Mouse (Mus musculus): Measurements from ENCODE around the gene Tdo2. TPM values are rescaled to one million over a fixed set of nuclear protein-coding genes. Genes with fewer than 3 reads are reported as not detected.
A peak's percentile ranks its signal among the peaks of the same experiment; 100 is the strongest.

Tdo2 gene
- polyA plus RNA-seq, 1 experiment from 2014 or later: 0.78 TPM

GRCm38 (mm10) chr3:81943097-81943496, 32.9 kb downstream of the Tdo2 start:
- no peaks in the 10 kb centered on the region for H3K36me3 ChIP-seq
- H3K9ac ChIP-seq: no peak overlapping the region
- no peak overlapping the region for H3K4me3 ChIP-seq
- no peaks in the 10 kb centered on the region for H3K27me3 ChIP-seq (replicated peaks)
- ATAC-seq (ENCODE audit: insufficient number of reproducible peaks, low FRiP score): no peak
- 81% methylated on average over 3 of the region's 3 CpGs for WGBS
- H3K4me2 ChIP-seq: no peak overlapping the region
- no peak overlapping the region for H3K27ac ChIP-seq (ENCODE audit: poor library complexity, severe bottlenecking)
- no peaks in the 10 kb centered on the region for H3K9me3 ChIP-seq (replicated peaks)
- H3K4me1 ChIP-seq (replicated peaks): peaks cover 4% of the 10 kb centered on the region; the same call in 1 of the 2 replicates

GRCm38 (mm10) chr3:81942341-81942740, 33.7 kb downstream of the Tdo2 start:
- Histone ChIP-seq H3K9me3 (replicated peaks) (no peaks in the 10 kb centered on the region), H3K9ac (no peak overlapping the region), H3K4me1 (replicated peaks) (peaks cover 4% of the 10 kb centered on the region; the same call in 1 of the 2 replicates), H3K4me2 (no peak overlapping the region), H3K27ac (ENCODE audit: poor library complexity, severe bottlenecking) (no peak overlapping the region), H3K36me3 (no peaks in the 10 kb centered on the region), H3K4me3 (no peak overlapping the region), H3K27me3 (replicated peaks) (no peaks in the 10 kb centered on the region)
- ATAC-seq (ENCODE audit: insufficient number of reproducible peaks, low FRiP score): no peak
- 83% methylated on average over 3 of the region's 3 CpGs for WGBS

- WGBS: 24% methylated on average over 3 of the region's 3 CpGs
- H3K36me3 ChIP-seq: no peaks in the 10 kb centered on the region
- H3K4me3 ChIP-seq: no peak overlapping the region
- H3K9ac ChIP-seq: no peak overlapping the region
- peaks cover 4% of the 10 kb centered on the region; the same call in 1 of the 2 replicates for H3K4me1 ChIP-seq (replicated peaks)
- no peaks in the 10 kb centered on the region for H3K9me3 ChIP-seq (replicated peaks)
- ATAC-seq (ENCODE audit: insufficient number of reproducible peaks, low FRiP score): no peak
- no peak overlapping the region for H3K4me2 ChIP-seq
- H3K27ac ChIP-seq (ENCODE audit: poor library complexity, severe bottlenecking): no peak overlapping the region
- H3K27me3 ChIP-seq (replicated peaks): no peaks in the 10 kb centered on the region
Measured at GRCm38 (mm10) chr3:81938924-81939323, 37.1 kb downstream of the Tdo2 start.

GRCm38 (mm10) chr3:81933348-81933747, 42.7 kb downstream of the Tdo2 start:
- Histone ChIP-seq H3K27me3 (replicated peaks) (no peaks in the 10 kb centered on the region), H3K9ac (no peak overlapping the region), H3K36me3 (no peaks in the 10 kb centered on the region), H3K9me3 (replicated peaks) (no peaks in the 10 kb centered on the region), H3K4me2 (no peak overlapping the region; the same call in 1 of the 2 replicates), H3K4me1 (replicated peaks) (peaks cover 3% of the 10 kb centered on the region; the same call in 1 of the 2 replicates), H3K4me3 (no peak overlapping the region), H3K27ac (ENCODE audit: poor library complexity, severe bottlenecking) (peak overlapping the region; percentile 10; the same call in 1 of the 2 replicates)
- no peak for ATAC-seq (ENCODE audit: insufficient number of reproducible peaks, low FRiP score)
- WGBS: 71% methylated on average over 4 of the region's 4 CpGs

GRCm38 (mm10) chr3:81932141-81933101, 43.6 kb downstream of the Tdo2 start, which contains the start of gene Ctso:
Gene Ctso (plus strand): TSS chr3:81932601.
- no peaks in the 10 kb centered on the region for H3K36me3 ChIP-seq
- no peaks in the 10 kb centered on the region for H3K27me3 ChIP-seq (replicated peaks)
- peak; percentile 92 for ATAC-seq (ENCODE audit: insufficient number of reproducible peaks, low FRiP score)
- 13% methylated on average over 27 of the region's 27 CpGs for WGBS
- H3K9me3 ChIP-seq (replicated peaks): no peaks in the 10 kb centered on the region
- peak within 1 kb of the TSS; percentile 90 for H3K27ac ChIP-seq (ENCODE audit: poor library complexity, severe bottlenecking)
- H3K4me2 ChIP-seq: peak within 1 kb of the TSS; percentile 55
- H3K4me3 ChIP-seq: peak within 1 kb of the TSS; percentile 87
- peak within 1 kb of the TSS; percentile 87 for H3K9ac ChIP-seq
- H3K4me1 ChIP-seq (replicated peaks): peaks cover 3% of the 10 kb centered on the region; the same call in 1 of the 2 replicates

- Histone ChIP-seq H3K4me3 (no peak overlapping the region), H3K27ac (ENCODE audit: poor library complexity, severe bottlenecking) (no peak overlapping the region), H3K9me3 (replicated peaks) (no peaks in the 10 kb centered on the region), H3K9ac (no peak overlapping the region), H3K36me3 (no peaks in the 10 kb centered on the region), H3K4me2 (no peak overlapping the region), H3K4me1 (replicated peaks) (peaks cover 3% of the 10 kb centered on the region; the same call in 1 of the 2 replicates), H3K27me3 (replicated peaks) (no peaks in the 10 kb centered on the region)
- ATAC-seq (ENCODE audit: insufficient number of reproducible peaks, low FRiP score): no peak
- 82% methylated on average over 3 of the region's 3 CpGs for WGBS
Measured at GRCm38 (mm10) chr3:81931695-81932094, 44.3 kb downstream of the Tdo2 start.

GRCm38 (mm10) chr3:81929073-81929472, 46.9 kb downstream of the Tdo2 start:
- no peaks in the 10 kb centered on the region for H3K36me3 ChIP-seq
- no peak overlapping the region for H3K9ac ChIP-seq
- H3K4me2 ChIP-seq: no peak overlapping the region
- no peaks in the 10 kb centered on the region for H3K27me3 ChIP-seq (replicated peaks)
- H3K9me3 ChIP-seq (replicated peaks): no peaks in the 10 kb centered on the region
- WGBS: 35% methylated on average over 1 of the region's 1 CpGs
- H3K27ac ChIP-seq (ENCODE audit: poor library complexity, severe bottlenecking): no peak overlapping the region
- H3K4me1 ChIP-seq (replicated peaks): peaks cover 3% of the 10 kb centered on the region; the same call in 1 of the 2 replicates
- no peak overlapping the region for H3K4me3 ChIP-seq
- ATAC-seq (ENCODE audit: insufficient number of reproducible peaks, low FRiP score): no peak

- H3K4me1 ChIP-seq (replicated peaks): peaks cover 6% of the 10 kb centered on the region
- WGBS: 63% methylated on average over 9 of the region's 9 CpGs
- H3K9ac ChIP-seq: no peak overlapping the region
- no peak overlapping the region for H3K27ac ChIP-seq (ENCODE audit: poor library complexity, severe bottlenecking)
- ATAC-seq (ENCODE audit: insufficient number of reproducible peaks, low FRiP score): no peak
- no peak overlapping the region for H3K4me3 ChIP-seq
- H3K36me3 ChIP-seq: no peaks in the 10 kb centered on the region
- no peaks in the 10 kb centered on the region for H3K9me3 ChIP-seq (replicated peaks)
- no peaks in the 10 kb centered on the region for H3K27me3 ChIP-seq (replicated peaks)
- H3K4me2 ChIP-seq: no peak overlapping the region
Measured at GRCm38 (mm10) chr3:81926764-81927325, 49.2 kb downstream of the Tdo2 start.

- Histone ChIP-seq H3K9ac (no peak overlapping the region), H3K4me3 (no peak overlapping the region), H3K4me2 (no peak overlapping the region), H3K27me3 (replicated peaks) (no peaks in the 10 kb centered on the region), H3K4me1 (replicated peaks) (peaks cover 6% of the 10 kb centered on the region), H3K9me3 (replicated peaks) (no peaks in the 10 kb centered on the region), H3K27ac (ENCODE audit: poor library complexity, severe bottlenecking) (no peak overlapping the region), H3K36me3 (no peaks in the 10 kb centered on the region)
- WGBS: 30% methylated on average over 5 of the region's 5 CpGs
- no peak for ATAC-seq (ENCODE audit: insufficient number of reproducible peaks, low FRiP score)
Measured at GRCm38 (mm10) chr3:81925856-81926255, 50.1 kb downstream of the Tdo2 start.

GRCm38 (mm10) chr3:81924931-81925330, 51.1 kb downstream of the Tdo2 start:
- H3K4me1 ChIP-seq (replicated peaks): peaks cover 6% of the 10 kb centered on the region
- no peaks in the 10 kb centered on the region for H3K36me3 ChIP-seq
- no peak overlapping the region for H3K9ac ChIP-seq
- no peak overlapping the region for H3K4me3 ChIP-seq
- H3K27ac ChIP-seq (ENCODE audit: poor library complexity, severe bottlenecking): no peak overlapping the region
- 4% methylated on average over 1 of the region's 1 CpGs for WGBS
- no peaks in the 10 kb centered on the region for H3K27me3 ChIP-seq (replicated peaks)
- H3K4me2 ChIP-seq: no peak overlapping the region
- no peaks in the 10 kb centered on the region for H3K9me3 ChIP-seq (replicated peaks)
- ATAC-seq (ENCODE audit: insufficient number of reproducible peaks, low FRiP score): no peak

GRCm38 (mm10) chr3:81922910-81923309, 53.1 kb downstream of the Tdo2 start:
- Histone ChIP-seq H3K9ac (no peak overlapping the region), H3K4me1 (replicated peaks) (peaks cover 3% of the 10 kb centered on the region; the same call in 1 of the 2 replicates), H3K27ac (ENCODE audit: poor library complexity, severe bottlenecking) (no peak overlapping the region), H3K4me2 (no peak overlapping the region), H3K27me3 (replicated peaks) (no peaks in the 10 kb centered on the region), H3K4me3 (no peak overlapping the region), H3K36me3 (no peaks in the 10 kb centered on the region), H3K9me3 (replicated peaks) (no peaks in the 10 kb centered on the region)
- WGBS: 52% methylated on average over 4 of the region's 4 CpGs
- ATAC-seq (ENCODE audit: insufficient number of reproducible peaks, low FRiP score): no peak

Data from heart, embryonic 12.5 days (tissue).